Mouse (Mus musculus) midbrain, postnatal 0 days (tissue): ENCODE measurements around the gene Haus6. TPM values are rescaled to one million over a fixed set of nuclear protein-coding genes. Genes with fewer than 3 reads are reported as not detected.
A peak's percentile ranks its signal among the peaks of the same experiment; 100 is the strongest.
"Not testable (repeated sequence)": the region's sequence is repeated elsewhere in the genome, so short reads cannot be mapped to it uniquely, and the experiment has no call there.

Experiments
- ATAC-seq: fragments of 200-750 bp; cut with Nextera tagmentation; 2 replicates; pipeline ENCODE4 v1.8.0; 2017; ENCODE audit warnings: moderate number of reproducible peaks, mild to moderate bottlenecking, moderate TSS enrichment, moderate library complexity; ENCODE audit not compliant: low FRiP score
- DNase-seq: peaks from one replicate; pipeline ENCODE4 v3.0.0-alpha.2; 2015; ENCODE audit warnings: low spot score
- H3K27ac ChIP-seq: fragments of 300-500 bp; sonication (generic); 2 replicates; pipeline ENCODE4 v1.5.1; 2014; ENCODE audit warnings: low read depth, mild to moderate bottlenecking, low read length, mixed read lengths
- H3K27me3 ChIP-seq: fragments of 300-500 bp; sonication (generic); 2 replicates; pipeline ENCODE4 v1.6.1; 2014; ENCODE audit warnings: low read length, control low read depth, mixed read lengths; ENCODE audit not compliant: insufficient read depth
- H3K36me3 ChIP-seq: fragments of 300-500 bp; sonication (generic); 2 replicates; pipeline ENCODE4 v1.6.1; 2014; ENCODE audit warnings: low read length, control low read depth, mixed read lengths; ENCODE audit not compliant: insufficient read depth
- H3K4me1 ChIP-seq: fragments of 300-500 bp; sonication (generic); 2 replicates; pipeline ENCODE4 v1.6.1; 2014; ENCODE audit warnings: mild to moderate bottlenecking, control low read depth, antibody characterized with exemption, low read length, mixed read lengths; ENCODE audit not compliant: insufficient read depth
- H3K4me2 ChIP-seq: fragments of 300-500 bp; sonication (generic); 2 replicates; pipeline ENCODE4 v1.6.1; 2014; ENCODE audit warnings: low read depth, mild to moderate bottlenecking, low read length, mixed read lengths; ENCODE audit not compliant: poor library complexity, severe bottlenecking
- H3K4me3 ChIP-seq: fragments of 300-500 bp; sonication (generic); 2 replicates; pipeline ENCODE4 v1.5.1; 2014; ENCODE audit warnings: low read depth, mild to moderate bottlenecking, low read length, moderate library complexity
- H3K9ac ChIP-seq: fragments of 300-500 bp; sonication (generic); replicated peaks from 2 replicates; pipeline ENCODE4 v1.6.1; 2014; ENCODE audit warnings: mild to moderate bottlenecking, low read length, moderate library complexity, mixed read lengths; ENCODE audit not compliant: poor library complexity, severe bottlenecking
- H3K9me3 ChIP-seq: fragments of 300-500 bp; sonication (generic); 2 replicates; pipeline ENCODE4 v1.6.1; 2016; ENCODE audit warnings: low read length, control low read depth
- CTCF ChIP-seq: IDR thresholded peaks from 2 replicates; pipeline ENCODE4 v1.5.1; 2016; ENCODE audit warnings: antibody characterized with exemption, mild to moderate bottlenecking
- WGBS: fragments of 180-500 bp; shearing (Covaris S2); extraction: QIAGEN DNeasy Blood & Tissue Kit; methylation state at CpG from one replicate; pipeline ENCODE4 v1.1.7; 2014; 5-methylcytosine and 5-hydroxymethylcytosine counted together
- polyA plus RNA-seq: library from polyadenylated mRNA; unstranded; fragments of >200 nt; fragmentation: Nextera tagmentation; extraction: Ambion mirVana; gene quantifications from 2 replicates; pipeline ENCODE4 v1.2.1, GENCODE M21; 2015
- total RNA-seq: library from RNA; depleted of rRNA; stranded (reverse); fragments of >200 nt; gene quantifications from 2 replicates; pipeline ENCODE4 v1.2.3, GENCODE M21; 2014; rRNA removed

The Haus6 gene
- total RNA-seq (3.7 and 15.0 TPM in 2 replicates), polyA plus RNA-seq (3.2 and 4.2 TPM in 2 replicates)

GRCm38 (mm10) chr4:86611524-86612288 is at the start of gene Haus6:
Gene Haus6, minus strand, starts transcription at chr4:86612055.
- Histone ChIP-seq H3K27me3 (no peaks in the 10 kb centered on the region), H3K4me3 (peak within 1 kb of the TSS; percentile 78), H3K9ac (peak within 1 kb of the TSS; percentile 63), H3K4me1 (no peaks in the 10 kb centered on the region), H3K27ac (peak within 1 kb of the TSS; percentile 78), H3K9me3 (no peaks in the 10 kb centered on the region), H3K4me2 (peak within 1 kb of the TSS; percentile 98), H3K36me3 (no peaks in the 10 kb centered on the region)
- DNase-seq (peak; percentile 99), ATAC-seq (peak; percentile 100)
- WGBS: under 1% methylated on average over 57 of the region's 59 CpGs
- 0 out of 2 replicates have a peak, but pooled peaks have one; percentile 1 for TF ChIP-seq CTCF

GRCm38 (mm10) chr4:86657176-86657575 is 45.3 kb upstream of the Haus6 start:
- no peak for ATAC-seq
- H3K36me3 ChIP-seq: peaks cover 17% of the 10 kb centered on the region; the same call in 1 of the 2 replicates
- H3K9ac ChIP-seq: no peak overlapping the region
- no peak for TF ChIP-seq CTCF
- no peak overlapping the region for H3K4me3 ChIP-seq
- DNase-seq: no peak
- H3K27me3 ChIP-seq: no peaks in the 10 kb centered on the region
- H3K27ac ChIP-seq: no peak overlapping the region
- no peaks in the 10 kb centered on the region for H3K9me3 ChIP-seq
- H3K4me1 ChIP-seq: no peaks in the 10 kb centered on the region
- WGBS: 97% methylated on average over 12 of the region's 12 CpGs
- no peak overlapping the region for H3K4me2 ChIP-seq

GRCm38 (mm10) chr4:86656410-86656809 is 44.6 kb upstream of the Haus6 start:
- not testable (repeated sequence) for H3K4me2 ChIP-seq, H3K27ac ChIP-seq, H3K4me3 ChIP-seq, H3K27me3 ChIP-seq, H3K9me3 ChIP-seq, DNase-seq, H3K9ac ChIP-seq, ATAC-seq, H3K4me1 ChIP-seq
- WGBS: 94% methylated on average over 8 of the region's 8 CpGs
- H3K36me3 ChIP-seq: peaks cover 17% of the 10 kb centered on the region; the same call in 1 of the 2 replicates

- no peak overlapping the region for H3K4me3 ChIP-seq
- H3K4me2 ChIP-seq: no peak overlapping the region
- peak; percentile 62 for TF ChIP-seq CTCF
- no peak overlapping the region for H3K27ac ChIP-seq
- DNase-seq: peak; percentile 32
- H3K4me1 ChIP-seq: no peaks in the 10 kb centered on the region
- 71% methylated on average over 10 of the region's 10 CpGs for WGBS
- ATAC-seq: no peak
- H3K27me3 ChIP-seq: no peaks in the 10 kb centered on the region
- H3K9ac ChIP-seq: no peak overlapping the region
- no peaks in the 10 kb centered on the region for H3K36me3 ChIP-seq
- no peaks in the 10 kb centered on the region for H3K9me3 ChIP-seq
Measured at GRCm38 (mm10) chr4:86651686-86652384, 40.0 kb upstream of the Haus6 start.

GRCm38 (mm10) chr4:86648394-86648793 is 36.5 kb upstream of the Haus6 start:
- H3K9ac ChIP-seq, ATAC-seq, H3K36me3 ChIP-seq, H3K27me3 ChIP-seq, H3K9me3 ChIP-seq, DNase-seq, H3K27ac ChIP-seq, H3K4me3 ChIP-seq, H3K4me1 ChIP-seq, H3K4me2 ChIP-seq: not testable (repeated sequence)
- 95% methylated on average over 10 of the region's 13 CpGs for WGBS

- not testable (repeated sequence) for ATAC-seq
- 92% methylated on average over 9 of the region's 9 CpGs for WGBS
Measured at GRCm38 (mm10) chr4:86637561-86637960, 25.7 kb upstream of the Haus6 start.

GRCm38 (mm10) chr4:86634873-86635272 is 23.0 kb upstream of the Haus6 start:
- not testable (repeated sequence) for H3K4me1 ChIP-seq, H3K27me3 ChIP-seq, H3K9ac ChIP-seq, DNase-seq, H3K4me2 ChIP-seq, H3K9me3 ChIP-seq, H3K4me3 ChIP-seq, H3K27ac ChIP-seq, H3K36me3 ChIP-seq, ATAC-seq

More at GRCm38 (mm10) chr4:86637561-86637960, 25.7 kb upstream of the Haus6 start:
- not testable (repeated sequence) for H3K4me2 ChIP-seq, H3K9ac ChIP-seq, DNase-seq, H3K27ac ChIP-seq, H3K9me3 ChIP-seq, H3K36me3 ChIP-seq, H3K4me3 ChIP-seq, H3K4me1 ChIP-seq, H3K27me3 ChIP-seq

GRCm38 (mm10) chr4:86634312-86634711 is 22.5 kb upstream of the Haus6 start:
- H3K36me3 ChIP-seq, H3K4me2 ChIP-seq, ATAC-seq, H3K9me3 ChIP-seq, H3K27me3 ChIP-seq, DNase-seq, H3K9ac ChIP-seq, H3K27ac ChIP-seq, H3K4me3 ChIP-seq, H3K4me1 ChIP-seq: not testable (repeated sequence)
